Mouse (Mus musculus) megakaryocyte progenitor cell, adult 5-6 weeks (primary cell): Measurements from ENCODE around the gene Mycl. TPM values are rescaled to one million over a fixed set of nuclear protein-coding genes. Genes with fewer than 3 reads are reported as not detected.
A peak's percentile ranks its signal among the peaks of the same experiment; 100 is the strongest.

Experiments used
- ATAC-seq: replicated peaks from 2 replicates; pipeline ENCODE4 v1.8.0; 2016; ENCODE audit warnings: mild to moderate bottlenecking, moderate TSS enrichment, inconsistent platforms; ENCODE audit not compliant: poor library complexity
- total RNA-seq, 2 experiments: library from RNA; stranded (forward) in 1 of 2; stranded (reverse) in 1 of 2; fragments of 157-497, 149-512 nt in 1 of 2; fragments of 200-1000 nt in 1 of 2; gene quantifications; 2 replicates each; pipeline versions ENCODE4 v1.2.3 to v1.2.4; 2015 to 2017

Mycl gene
- total RNA-seq (2015) (0.12 and 0.54 TPM in 2 replicates), total RNA-seq (2017) (0.54 and 2.0 TPM in 2 replicates)

- ATAC-seq = peak; percentile 80
Measured at GRCm38 (mm10) chr4:122995404-122996220, at the start of gene Mycl. TSS of gene Mycl (plus strand) at chr4:122995652.

GRCm38 (mm10) chr4:122947223-122947622, 48.2 kb upstream of the Mycl start:
- ATAC-seq = no peak

DNA sequence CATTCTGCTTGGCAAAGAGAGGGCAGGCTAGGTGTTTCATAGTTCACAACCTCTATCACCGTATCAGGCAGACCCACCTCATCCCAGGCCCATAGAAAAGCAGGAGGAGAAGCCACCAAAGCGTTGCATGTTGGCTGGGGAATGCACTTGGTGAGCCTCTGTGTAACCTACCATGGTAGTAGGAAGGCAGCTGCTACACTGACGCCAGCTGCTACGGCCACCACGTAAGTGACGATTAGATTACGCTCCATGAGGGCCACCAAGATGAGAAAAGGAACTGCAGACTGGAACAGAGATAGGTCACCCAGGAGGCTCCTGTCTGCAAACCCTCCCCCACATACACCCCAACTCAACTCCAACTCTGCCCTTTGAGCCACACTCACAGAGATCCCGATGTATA, 46.4 kb upstream of the Mycl start:
- ATAC-seq = no peak

GRCm38 (mm10) chr4:122954680-122955411, 40.6 kb upstream of the Mycl start:
- ATAC-seq = no peak

- ATAC-seq = peak; percentile 91
Measured at GRCm38 (mm10) chr4:122955412-122956136, 39.9 kb upstream of the Mycl start.

DNA sequence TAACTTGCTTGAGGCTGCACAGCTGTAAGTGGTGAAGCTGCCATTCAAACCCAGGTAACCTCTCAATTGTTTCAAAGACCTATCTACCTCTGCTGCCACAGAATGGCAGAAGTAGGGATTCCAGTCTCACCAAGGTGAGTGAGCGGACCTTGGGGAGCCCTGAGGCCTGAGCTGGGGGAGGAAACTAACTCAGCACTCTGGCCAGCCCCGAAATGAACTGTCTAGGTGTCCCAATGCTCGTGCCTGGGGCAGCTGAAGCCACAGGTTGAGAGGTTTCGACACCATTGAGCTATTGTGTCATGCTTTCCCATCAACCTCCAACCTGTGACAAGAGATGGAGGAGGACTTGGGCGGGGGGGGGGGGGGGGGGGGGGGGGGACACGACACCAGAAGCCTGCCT, 39.2 kb upstream of the Mycl start:
- peak; percentile 13; the same call in 1 of the 2 replicates for ATAC-seq

DNA sequence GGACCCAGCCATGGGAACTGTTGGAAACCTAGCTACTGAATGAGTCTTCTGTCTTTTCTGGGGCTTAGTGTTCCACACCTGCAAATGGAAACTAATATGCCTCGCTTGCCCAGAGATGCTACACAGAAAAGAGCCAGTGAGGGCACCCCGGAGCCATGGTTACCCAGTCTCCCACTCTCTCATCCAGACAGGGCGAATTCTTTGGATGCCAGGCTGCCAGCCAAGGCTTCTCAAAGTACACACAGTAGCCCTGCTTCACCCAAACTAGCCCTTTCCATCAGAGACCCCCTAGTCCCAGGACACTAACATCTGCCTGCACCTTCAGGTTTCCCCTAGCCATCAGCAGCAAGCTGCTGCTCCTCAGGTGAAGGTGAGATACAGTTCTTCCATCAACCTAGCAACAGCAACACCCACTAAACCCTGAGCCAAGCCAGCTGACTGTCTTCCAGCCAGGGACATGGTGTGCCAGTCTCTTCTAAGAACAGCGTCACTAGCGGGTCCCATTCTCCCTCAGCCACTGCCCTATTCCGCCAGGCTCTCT, 36.9 kb upstream of the Mycl start:
- ATAC-seq = no peak

- no peak for ATAC-seq
Measured at GRCm38 (mm10) chr4:122959816-122960215, 35.6 kb upstream of the Mycl start.

GRCm38 (mm10) chr4:122960321-122961099, 34.9 kb upstream of the Mycl start:
- ATAC-seq = 0 out of 2 replicates have a peak, but pooled peaks have one; percentile 14

- ATAC-seq = peak; percentile 42
Measured at GRCm38 (mm10) chr4:122961100-122961567, 34.3 kb upstream of the Mycl start, which contains the start of gene Mfsd2a. TSS of gene Mfsd2a (minus strand) at chr4:122961188.

DNA sequence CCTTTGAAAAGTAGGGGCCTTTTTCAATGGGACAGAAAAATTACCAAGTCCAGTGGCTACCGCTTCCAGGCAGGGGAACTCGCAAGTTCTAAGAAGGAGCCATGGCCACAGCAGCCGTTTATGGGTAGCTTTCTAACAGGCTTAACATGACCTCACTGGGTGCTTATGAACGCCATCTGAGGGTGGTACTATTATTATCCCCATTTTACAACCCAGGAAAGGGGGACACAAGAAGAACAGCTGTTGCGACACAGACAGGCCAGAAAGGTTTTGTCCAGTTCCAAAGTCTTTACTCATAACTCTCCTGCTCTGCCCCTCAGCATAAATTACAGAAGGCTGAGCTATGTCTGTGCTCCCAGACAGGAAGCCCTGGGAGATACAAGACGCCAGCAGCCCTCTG, 33.9 kb upstream of the Mycl start:
- ATAC-seq = no peak

DNA sequence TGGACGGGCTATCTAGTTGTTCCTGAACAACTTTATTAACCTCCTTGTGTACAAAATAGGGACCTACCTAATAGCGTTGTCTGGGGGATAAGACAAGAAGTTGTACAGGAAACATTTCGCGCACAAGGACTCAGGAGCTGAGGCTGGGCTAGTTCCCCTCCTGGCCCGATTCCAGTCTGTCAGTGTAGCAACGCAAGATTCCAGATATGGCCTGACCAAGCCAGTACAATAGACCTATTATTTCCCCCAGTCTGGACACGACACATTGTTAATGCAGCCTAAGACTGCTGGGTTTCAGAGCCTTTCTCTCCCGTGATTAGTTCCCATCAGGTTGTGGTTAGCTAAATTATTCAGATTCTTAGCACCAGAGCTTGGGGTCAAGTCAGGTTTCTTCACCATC, 32.7 kb upstream of the Mycl start:
- ATAC-seq = 0 out of 2 replicates have a peak, but pooled peaks have one; percentile 2

GRCm38 (mm10) chr4:122968106-122968505, 27.3 kb upstream of the Mycl start:
- ATAC-seq = no peak

DNA sequence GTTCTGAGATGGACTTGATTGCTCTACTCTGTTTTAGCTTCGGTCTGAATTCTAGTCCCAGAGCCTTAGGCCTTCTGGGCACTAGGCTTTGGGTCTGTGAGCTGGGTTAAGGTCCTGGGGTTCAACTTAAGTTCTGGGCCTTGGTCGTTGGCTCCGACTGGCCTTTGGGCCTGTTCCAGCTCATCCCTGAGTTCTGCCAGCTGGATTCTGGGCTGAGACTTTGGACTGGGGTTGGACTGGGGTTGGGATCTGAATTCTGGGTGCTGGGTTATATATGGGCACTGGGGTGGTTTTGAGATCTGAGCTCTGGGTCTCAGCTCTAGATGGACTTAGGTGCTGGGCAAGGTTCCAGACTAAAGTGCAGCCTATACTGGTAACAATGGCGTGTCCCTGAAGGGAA, 24.3 kb upstream of the Mycl start:
- no peak for ATAC-seq

DNA sequence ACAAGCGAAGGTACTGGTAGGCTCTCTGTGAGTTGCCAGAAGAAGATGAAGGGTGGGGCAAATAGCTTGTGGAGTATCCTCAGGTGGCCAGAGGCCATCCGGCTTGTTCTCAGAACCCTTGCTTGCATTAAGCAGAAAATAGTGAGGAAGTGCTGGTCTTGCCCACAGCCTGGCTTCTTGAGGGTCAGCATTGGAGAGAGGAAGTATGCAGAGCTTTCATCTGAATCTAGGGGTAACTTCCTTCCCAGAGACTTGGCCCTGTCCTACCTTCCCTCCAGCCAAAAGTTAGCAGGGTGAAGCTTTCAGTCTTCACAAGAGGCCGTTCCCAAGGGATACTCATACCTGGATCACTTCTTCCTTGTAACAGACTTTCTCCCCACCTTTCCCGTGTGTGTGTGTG, 23.8 kb upstream of the Mycl start:
- peak; percentile 69 for ATAC-seq

DNA sequence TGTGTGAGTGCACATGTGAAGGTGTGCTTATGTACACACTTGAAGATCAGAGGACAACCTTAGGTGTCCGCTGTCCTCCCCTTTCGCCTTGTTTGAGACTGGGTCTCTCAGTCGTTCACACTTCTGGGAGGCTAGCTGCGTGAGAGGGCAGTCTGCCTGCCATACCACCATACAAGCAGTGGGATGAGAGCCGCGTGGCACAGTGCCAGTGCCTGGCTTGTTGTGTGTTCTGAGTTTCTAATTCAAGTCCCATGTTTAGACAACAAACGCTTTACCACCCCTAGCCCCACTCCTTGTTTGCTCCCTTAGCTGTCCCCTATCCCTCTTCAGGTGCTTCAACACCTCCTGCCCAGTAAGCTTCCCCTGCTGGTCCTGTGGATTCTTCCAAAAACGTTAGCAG, 23.4 kb upstream of the Mycl start:
- ATAC-seq = no peak

DNA sequence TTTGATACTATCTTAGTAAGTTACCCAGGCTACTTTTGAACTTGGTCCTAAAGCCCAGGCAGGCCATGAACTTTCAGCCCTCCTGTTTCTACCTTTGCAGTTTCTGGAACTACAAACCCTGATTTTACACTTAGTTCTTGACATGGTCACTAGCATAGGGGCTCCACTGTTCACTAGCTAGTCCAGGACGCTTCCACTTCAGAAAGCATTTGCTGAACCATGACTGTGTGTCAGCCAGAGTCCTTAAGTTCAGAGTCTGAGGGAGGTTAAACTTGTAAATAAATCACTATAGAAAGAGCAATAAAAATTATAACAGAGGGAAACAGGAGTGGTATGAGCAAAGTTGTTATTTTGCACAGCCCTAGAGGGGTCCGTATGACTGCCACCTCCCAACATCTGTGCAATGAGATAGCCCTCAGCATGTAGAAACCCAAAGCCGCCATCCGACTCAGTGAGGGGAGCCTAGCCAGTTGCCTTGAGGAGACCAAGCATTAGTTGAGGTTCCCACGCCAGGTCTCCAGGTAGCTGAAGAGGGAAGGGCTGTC, 20.4 kb upstream of the Mycl start:
- ATAC-seq = no peak

- no peak for ATAC-seq
Measured at GRCm38 (mm10) chr4:122976885-122977284, 18.6 kb upstream of the Mycl start.

DNA sequence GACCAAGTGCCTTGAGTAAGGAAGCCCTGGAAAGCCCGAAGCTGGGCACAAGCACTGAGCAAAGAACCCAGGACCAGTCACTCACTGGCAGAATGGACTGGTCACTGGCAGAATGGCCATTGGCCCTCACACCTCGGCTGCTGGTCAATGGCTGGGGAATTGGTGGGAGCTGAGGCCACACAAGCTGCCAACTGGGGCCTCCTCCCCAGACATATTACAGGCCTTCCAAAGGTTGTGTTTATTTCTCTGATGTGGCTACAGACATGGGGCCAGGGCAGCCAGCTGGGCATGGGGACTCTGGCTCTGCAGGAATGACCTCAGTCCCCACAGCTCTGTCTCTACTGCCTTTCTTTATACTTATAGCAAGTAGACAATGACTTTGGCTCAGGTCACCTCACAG, 16.6 kb upstream of the Mycl start:
- no peak for ATAC-seq

GRCm38 (mm10) chr4:122979826-122980225, 15.6 kb upstream of the Mycl start:
- ATAC-seq = no peak
